Mouse (Mus musculus) splenic B cell, adult 2 months (primary cell): ENCODE data around the gene Olfr68.
"Not testable (repeated sequence)": the region's sequence is repeated elsewhere in the genome, so short reads cannot be mapped to it uniquely, and the experiment has no call there.

Experiments used
- DNase-seq: peaks from one replicate; pipeline ENCODE4 v3.0.0-alpha.2; 2011; ENCODE audit warnings: low read depth, low spot score
- H3K27me3 ChIP-seq: 2 replicates; pipeline ENCODE4 v1.6.1; 2012; ENCODE audit warnings: mild to moderate bottlenecking, low read length, moderate library complexity, mixed read lengths; ENCODE audit not compliant: control insufficient read depth, poor library complexity, insufficient read depth, severe bottlenecking
- H3K36me3 ChIP-seq: 2 replicates; pipeline ENCODE4 v1.6.1; 2012; ENCODE audit warnings: mild to moderate bottlenecking, low read length, moderate library complexity, mixed read lengths; ENCODE audit not compliant: control insufficient read depth, poor library complexity, insufficient read depth, severe bottlenecking

The Olfr68 gene

GRCm38 (mm10) chr7:103808971-103809800 lies 29.7 kb upstream of the Olfr68 start:
- no peaks in the 10 kb centered on the region for H3K36me3 ChIP-seq
- DNase-seq = peak; percentile 35

GRCm38 (mm10) chr7:103808120-103808519 lies 28.6 kb upstream of the Olfr68 start:
- not testable (repeated sequence) for DNase-seq, H3K27me3 ChIP-seq, H3K36me3 ChIP-seq

More at GRCm38 (mm10) chr7:103808971-103809800, 29.7 kb upstream of the Olfr68 start:
- H3K27me3 ChIP-seq = no peaks in the 10 kb centered on the region

GRCm38 (mm10) chr7:103806856-103807255 lies 27.4 kb upstream of the Olfr68 start:
- no peaks in the 10 kb centered on the region for H3K36me3 ChIP-seq
- DNase-seq = peak; percentile 68
- H3K27me3 ChIP-seq = no peaks in the 10 kb centered on the region

- H3K36me3 ChIP-seq = no peaks in the 10 kb centered on the region
- no peaks in the 10 kb centered on the region for H3K27me3 ChIP-seq
- DNase-seq = peak; percentile 70
Observed at GRCm38 (mm10) chr7:103792669-103793388, 13.3 kb upstream of the Olfr68 start.

- Histone ChIP-seq H3K27me3 (no peaks in the 10 kb centered on the region), H3K36me3 (no peaks in the 10 kb centered on the region)
- no peak for DNase-seq
Observed at GRCm38 (mm10) chr7:103791721-103792120, 12.2 kb upstream of the Olfr68 start, which contains the start of gene Olfr67. TSS of gene Olfr67 (minus strand) at chr7:103791821.

- H3K27me3 ChIP-seq, H3K36me3 ChIP-seq, DNase-seq: not testable (repeated sequence)
Observed at GRCm38 (mm10) chr7:103777652-103778051, 1.8 kb downstream of the Olfr68 start.

- no peak for DNase-seq
- Histone ChIP-seq H3K27me3 (no peaks in the 10 kb centered on the region), H3K36me3 (no peaks in the 10 kb centered on the region)
Observed at GRCm38 (mm10) chr7:103771494-103771893, 8.0 kb downstream of the Olfr68 start, which contains the start of gene Olfr69. TSS of gene Olfr69 (minus strand) at chr7:103771594.

- H3K36me3 ChIP-seq, H3K27me3 ChIP-seq, DNase-seq: not testable (repeated sequence)
Observed at GRCm38 (mm10) chr7:103767687-103768086, 11.8 kb downstream of the Olfr68 start.

GRCm38 (mm10) chr7:103762212-103762611 lies 17.3 kb downstream of the Olfr68 start:
- not testable (repeated sequence) for H3K36me3 ChIP-seq, H3K27me3 ChIP-seq
- DNase-seq = peak; percentile 55

- Histone ChIP-seq H3K36me3 (no peaks in the 10 kb centered on the region), H3K27me3 (no peaks in the 10 kb centered on the region)
- no peak for DNase-seq
Observed at GRCm38 (mm10) chr7:103757233-103757632, 22.3 kb downstream of the Olfr68 start, which contains the start of gene Olfr630. TSS of gene Olfr630 (minus strand) at chr7:103757333.

- Histone ChIP-seq H3K36me3 (no peaks in the 10 kb centered on the region), H3K27me3 (no peaks in the 10 kb centered on the region)
- DNase-seq = no peak
Observed at GRCm38 (mm10) chr7:103744843-103745242, 34.7 kb downstream of the Olfr68 start, which contains the start of gene Olfr629. TSS of gene Olfr629 (minus strand) at chr7:103744943.

GRCm38 (mm10) chr7:103730074-103730473 lies 49.4 kb downstream of the Olfr68 start, which contains the start of gene Olfr628:
TSS of gene Olfr628 (plus strand) at chr7:103730374.
- Histone ChIP-seq H3K36me3 (no peaks in the 10 kb centered on the region), H3K27me3 (no peaks in the 10 kb centered on the region)
- no peak for DNase-seq
